Mouse (Mus musculus) liver, embryonic 13.5 days (tissue): ENCODE measurements around the gene Mtor. TPM values are rescaled to one million over a fixed set of nuclear protein-coding genes. Genes with fewer than 3 reads are reported as not detected.

Experiments used
- ATAC-seq: fragments of 200-750 bp; cut with Nextera tagmentation; 2 replicates; pipeline ENCODE4 v1.8.0; 2017; ENCODE audit warnings: low read depth, mild to moderate bottlenecking, moderate number of reproducible peaks, moderate library complexity
- DNase-seq: peaks from one replicate; pipeline ENCODE4 v3.0.0; 2022
- H3K27ac ChIP-seq: fragments of 300-500 bp; sonication (generic); 2 replicates; pipeline ENCODE4 v1.5.1; 2015; ENCODE audit warnings: moderate library complexity, mild to moderate bottlenecking, inconsistent platforms
- H3K27me3 ChIP-seq: fragments of 300-500 bp; sonication (generic); 2 replicates; pipeline ENCODE4 v1.6.1; 2015; ENCODE audit warnings: mild to moderate bottlenecking, inconsistent platforms
- H3K36me3 ChIP-seq: fragments of 300-500 bp; sonication (generic); 2 replicates; pipeline ENCODE4 v1.6.1; 2015; ENCODE audit warnings: mild to moderate bottlenecking, inconsistent platforms
- H3K4me1 ChIP-seq: fragments of 300-500 bp; sonication (generic); replicated peaks from 2 replicates; pipeline ENCODE4 v1.6.1; 2015; ENCODE audit warnings: inconsistent platforms
- H3K4me2 ChIP-seq: fragments of 300-500 bp; sonication (generic); 2 replicates; pipeline ENCODE4 v1.6.1; 2015; ENCODE audit warnings: inconsistent platforms, mild to moderate bottlenecking, moderate library complexity
- H3K4me3 ChIP-seq: fragments of 300-500 bp; sonication (generic); replicated peaks from 2 replicates; pipeline ENCODE4 v1.5.1; 2015; ENCODE audit warnings: mild to moderate bottlenecking, inconsistent platforms
- H3K9ac ChIP-seq: fragments of 300-500 bp; sonication (generic); 2 replicates; pipeline ENCODE4 v1.6.1; 2015; ENCODE audit warnings: mild to moderate bottlenecking, inconsistent platforms
- H3K9me3 ChIP-seq: fragments of 300-500 bp; sonication (generic); replicated peaks from 2 replicates; pipeline ENCODE4 v1.6.1; 2016; ENCODE audit warnings: inconsistent platforms
- WGBS: fragments of 180-500 bp; shearing (Covaris S2); methylation state at CpG from one replicate; pipeline ENCODE4 v1.1.7; 2015; ENCODE audit not compliant: insufficient replicate concordance; 5-methylcytosine and 5-hydroxymethylcytosine counted together
- polyA plus RNA-seq: library from polyadenylated mRNA; unstranded; fragments of >200 nt; fragmentation: Nextera tagmentation; extraction: Ambion mirVana; gene quantifications from 2 replicates; pipeline ENCODE4 v1.2.1, GENCODE M21; 2015

Gene Mtor
- polyA plus RNA-seq, 1 experiment from 2014 or later, result 9.0 TPM

GRCm38 (mm10) chr4:148601871-148602270 is 153.5 kb downstream of the Mtor start:
- no peaks in the 10 kb centered on the region for H3K27me3 ChIP-seq
- WGBS, result 41% methylated on average over 4 of the region's 4 CpGs
- no peak overlapping the region for H3K4me2 ChIP-seq
- peaks cover 32% of the 10 kb centered on the region for H3K4me1 ChIP-seq
- peaks cover 27% of the 10 kb centered on the region for H3K36me3 ChIP-seq
- DNase-seq (no peak), ATAC-seq (no peak)
- peaks cover 6% of the 10 kb centered on the region for H3K9me3 ChIP-seq
- H3K9ac ChIP-seq, result no peak overlapping the region
- no peak overlapping the region for H3K4me3 ChIP-seq
- H3K27ac ChIP-seq, result no peak overlapping the region; the same call in 1 of the 2 replicates

GRCm38 (mm10) chr4:148602357-148603120 is 154.1 kb downstream of the Mtor start, which contains the start of gene Masp2:
TSS of gene Masp2 (plus strand) at chr4:148602554.
- H3K9ac ChIP-seq, result 0 out of 2 replicates have a peak within 1 kb of the TSS, but pooled peaks have one; percentile 17
- no peaks in the 10 kb centered on the region for H3K27me3 ChIP-seq
- H3K36me3 ChIP-seq, result peaks cover 21% of the 10 kb centered on the region
- peak within 1 kb of the TSS; percentile 19 for H3K4me3 ChIP-seq
- 66% methylated on average over 14 of the region's 14 CpGs for WGBS
- H3K4me1 ChIP-seq, result peaks cover 32% of the 10 kb centered on the region
- H3K27ac ChIP-seq, result no peak within 1 kb of the TSS; the same call in 1 of the 2 replicates
- DNase-seq (no peak), ATAC-seq (peak; percentile 22; the same call in 1 of the 2 replicates)
- peak within 1 kb of the TSS; percentile 37 for H3K4me2 ChIP-seq
- H3K9me3 ChIP-seq, result peaks cover 4% of the 10 kb centered on the region

- H3K27ac ChIP-seq, result no peak overlapping the region
- H3K4me1 ChIP-seq, result peaks cover 32% of the 10 kb centered on the region
- 68% methylated on average over 10 of the region's 10 CpGs for WGBS
- H3K36me3 ChIP-seq, result peaks cover 10% of the 10 kb centered on the region
- no peak for ATAC-seq
- peak overlapping the region; percentile 37 for H3K4me2 ChIP-seq
- H3K9me3 ChIP-seq, result no peaks in the 10 kb centered on the region; the same call in 1 of the 2 replicates
- no peaks in the 10 kb centered on the region for H3K27me3 ChIP-seq
- H3K9ac ChIP-seq, result no peak overlapping the region
- DNase-seq, result no peak
- H3K4me3 ChIP-seq, result no peak overlapping the region
Observed at GRCm38 (mm10) chr4:148603376-148604139, 155.1 kb downstream of the Mtor start.

DNA sequence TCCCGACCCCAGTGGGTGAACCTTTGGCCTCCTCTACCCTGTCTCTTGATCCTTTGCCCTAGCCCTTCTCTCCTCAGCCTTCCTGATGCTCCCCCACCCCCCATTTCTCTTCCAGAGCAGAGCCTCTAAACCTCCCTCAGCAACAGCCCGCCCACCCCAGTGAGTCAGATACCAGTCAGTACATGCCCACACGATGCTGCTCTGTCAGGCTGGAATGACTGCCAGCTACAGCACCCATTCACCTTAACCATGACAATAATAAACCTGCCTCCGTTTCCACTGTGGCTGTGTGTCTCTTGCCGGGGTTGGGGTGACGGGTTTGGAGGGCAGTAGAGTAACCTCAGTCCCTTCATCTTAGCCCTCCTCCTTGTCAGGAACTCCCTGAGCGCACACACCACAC is 155.7 kb downstream of the Mtor start:
- peak overlapping the region; percentile 37; the same call in 1 of the 2 replicates for H3K4me2 ChIP-seq
- H3K36me3 ChIP-seq, result peaks cover 5% of the 10 kb centered on the region
- peaks cover 32% of the 10 kb centered on the region for H3K4me1 ChIP-seq
- H3K27me3 ChIP-seq, result no peaks in the 10 kb centered on the region
- no peak overlapping the region for H3K4me3 ChIP-seq
- no peak overlapping the region for H3K9ac ChIP-seq
- no peak overlapping the region for H3K27ac ChIP-seq
- no peak for ATAC-seq
- no peaks in the 10 kb centered on the region; the same call in 1 of the 2 replicates for H3K9me3 ChIP-seq
- DNase-seq, result no peak
- 70% methylated on average over 7 of the region's 7 CpGs for WGBS

- ATAC-seq (peak; percentile 51; the same call in 1 of the 2 replicates), DNase-seq (peak; percentile 60)
- H3K4me3 ChIP-seq, result no peak overlapping the region
- no peaks in the 10 kb centered on the region for H3K9me3 ChIP-seq
- H3K4me2 ChIP-seq, result no peak overlapping the region
- no peak overlapping the region for H3K9ac ChIP-seq
- no peak overlapping the region for H3K27ac ChIP-seq
- H3K4me1 ChIP-seq, result peaks cover 32% of the 10 kb centered on the region
- 71% methylated on average over 3 of the region's 3 CpGs for WGBS
- H3K27me3 ChIP-seq, result no peaks in the 10 kb centered on the region
- peaks cover under 1% of the 10 kb centered on the region; the same call in 1 of the 2 replicates for H3K36me3 ChIP-seq
Observed at GRCm38 (mm10) chr4:148604541-148605165, 156.2 kb downstream of the Mtor start.

Other genes starting within 250 kb of the Mtor start
- 0.03 TPM in 1 of 2 replicates, not detected in the other for gene Disp3, start 160.6 kb upstream of the Mtor start, polyA plus RNA-seq
- gene Ubiad1, start 3.8 kb upstream of the Mtor start, polyA plus RNA-seq, result 13.3 and 15.4 TPM in 2 replicates
- gene Angptl7, start 51.8 kb downstream of the Mtor start, polyA plus RNA-seq, result 0.32 and 0.58 TPM in 2 replicates
- gene Exosc10, start 109.8 kb downstream of the Mtor start, polyA plus RNA-seq, result 44.5 and 52.1 TPM in 2 replicates
- 235 and 259 TPM in 2 replicates for gene Srm, start 142.9 kb downstream of the Mtor start, polyA plus RNA-seq
- 14.8 and 15.0 TPM in 2 replicates for gene Masp2, start 153.9 kb downstream of the Mtor start, polyA plus RNA-seq
- 180 and 240 TPM in 2 replicates for gene Tardbp, start 178.4 kb downstream of the Mtor start, polyA plus RNA-seq
- gene Gm572, start 194.7 kb downstream of the Mtor start, polyA plus RNA-seq, result not detected in 2 replicates